Comparison of ENCODE assay signal across 10 mouse cellular contexts in genomic region chr2:132019372-132019811, GRCm38 (mm10). TPM values are rescaled to one million over a fixed set of nuclear protein-coding genes. Genes with fewer than 3 reads are reported as not detected.
A peak's percentile ranks its signal among the peaks of the same experiment; 100 is the strongest.
DNase-seq lines count a peak whose midpoint lies in the region; ATAC-seq lines count a peak whose summit lies in the region.
"Had no signal": no experiment of that assay in that cellular context is flagged by ENCODE, and none has a peak within 500 bp of the region (broad histone marks: within the 10 kb centered on the region; RNA-seq: fewer than 3 reads in every experiment).

No protein-coding gene starts in this region.

- intact Hi-C loops in heart, postnatal 25 days (cut with DNase I), result no loop called here

- H3K9ac ChIP-seq in forebrain, embryonic 16.5 days (replicated peaks; ENCODE audit: low read depth, low read length), result no peak overlapping the region
- H3K9ac ChIP-seq: liver, embryonic 14.5 days had no signal

- no peaks in the 10 kb centered on the region for H3K9me3 ChIP-seq in heart, embryonic 10.5 days
- no peaks in the 10 kb centered on the region for H3K9me3 ChIP-seq in forebrain, embryonic 16.5 days (ENCODE audit: control insufficient read depth, low read length)

- no peak overlapping the region for H3K4me2 ChIP-seq in forebrain, embryonic 16.5 days (ENCODE audit: low read length)

- H3K36me3 ChIP-seq in heart, embryonic 10.5 days, result no peaks in the 10 kb centered on the region
- no peaks in the 10 kb centered on the region for H3K36me3 ChIP-seq in forebrain, embryonic 16.5 days (ENCODE audit: control insufficient read depth, insufficient read depth)

- WGBS in heart, embryonic 10.5 days, result 61% methylated on average over 3 of the region's 3 CpGs
- 82% methylated on average over 3 of the region's 3 CpGs for WGBS in forebrain, embryonic 16.5 days

- ATAC-seq in megakaryocyte progenitor cell, adult 5-6 weeks (replicated peaks; ENCODE audit: poor library complexity), result peak; percentile 62
- ATAC-seq in frontal cortex, adult (ENCODE audit: low TSS enrichment), result no peak
- ATAC-seq in forebrain, embryonic 16.5 days, result no peak

- no peak overlapping the region for H3K4me3 ChIP-seq in heart, embryonic 10.5 days
- no peak overlapping the region for H3K4me3 ChIP-seq in forebrain, embryonic 16.5 days (replicated peaks; ENCODE audit: low read length)

- peak overlapping the region; percentile 3; the same call in 1 of the 2 replicates for H3K27ac ChIP-seq in heart, embryonic 10.5 days
- no peak overlapping the region for H3K27ac ChIP-seq in forebrain, embryonic 16.5 days (ENCODE audit: low read length)
- H3K27ac ChIP-seq: liver, embryonic 14.5 days had no signal

- no peaks in the 10 kb centered on the region for H3K27me3 ChIP-seq in heart, embryonic 10.5 days (ENCODE audit: insufficient read depth, poor library complexity, severe bottlenecking)
- no peaks in the 10 kb centered on the region for H3K27me3 ChIP-seq in forebrain, embryonic 16.5 days (replicated peaks; ENCODE audit: control insufficient read depth, insufficient read depth, low read length)

- peaks cover 44% of the 10 kb centered on the region for H3K4me1 ChIP-seq in heart, embryonic 10.5 days
- H3K4me1 ChIP-seq in forebrain, embryonic 16.5 days (replicated peaks; ENCODE audit: control insufficient read depth, insufficient read depth, low read length), result no peaks in the 10 kb centered on the region

- DNase-seq in heart, embryonic 10.5 days (ENCODE audit: low spot score), result no peak
- DNase-seq in heart, postnatal 25 days (ENCODE audit: low spot score), result no peak
- DNase-seq in spleen, adult 18-20 months, result peak; percentile 59 to 63
- DNase-seq in spleen, adult 12 weeks (ENCODE audit: low spot score), result no peak
- no peak for DNase-seq in layer of hippocampus, adult 8-10 months (ENCODE audit: low spot score in 2 of 2)
- DNase-seq: right cerebral cortex, postnatal 25 days had no signal

RNA-seq across cellular contexts. Expression of gene Rassf2, which starts 10.7 kb away (rescaled TPM):
- 4.7 TPM in 2 replicates for polyA plus RNA-seq in heart, embryonic 10.5 days (2016; fragmentation: Nextera tagmentation; extraction: Ambion mirVana)
- 10 to 100 TPM in 1 of 2 experiments, 1 to 10 TPM in 1; 8.2 to 10.4 TPM for total RNA-seq in heart, postnatal 25 days (2021)
- 32.9 and 42.8 TPM in 2 replicates for total RNA-seq in megakaryocyte progenitor cell, adult 5-6 weeks (2015)
- total RNA-seq in megakaryocyte progenitor cell, adult 5-6 weeks (2017), result 65.5 and 71.5 TPM in 2 replicates
- 10 to 100 TPM; 50.1 to 62.3 (median 53.7) TPM for total RNA-seq in layer of hippocampus, adult 8-10 months (2022)
- 27.4 and 32.1 TPM in 2 replicates for polyA plus RNA-seq in forebrain, embryonic 16.5 days (2015; fragmentation: Nextera tagmentation; extraction: Ambion mirVana)

Comparison
In these comparisons a context has a peak if more than half of its experiments do, and no peak if none do; other contexts are left out.
1. DNase-seq: peak in spleen, adult 18-20 months (2 of 2); none in heart, embryonic 10.5 days (single experiment), heart, postnatal 25 days (single experiment), spleen, adult 12 weeks (single experiment) and layer of hippocampus, adult 8-10 months (0 of 2).